Mouse (Mus musculus) kidney, adult 2 months (tissue): ENCODE measurements around the gene Rps6kc1.

Source experiments
- CTCF ChIP-seq: fragments of 200-500 bp; conservative IDR thresholded peaks from 2 replicates; pipeline ENCODE4 v1.5.1; 2011; ENCODE audit warnings: low read depth, mild to moderate bottlenecking, control low read depth, low read length, moderate library complexity, mixed read lengths; ENCODE audit not compliant: insufficient read depth, insufficient read length
- POLR2A ChIP-seq: fragments of 200-500 bp; IDR thresholded peaks from one replicate; pipeline ENCODE4 v1.6.1; 2011; ENCODE audit warnings: low read depth, low read length, control low read depth

GRCm38 (mm10) chr1:190948439-190948838, 36.9 kb upstream of the Rps6kc1 start:
- TF ChIP-seq CTCF (no peak), POLR2A (no peak)
